Mouse (Mus musculus) kidney, postnatal 0 days (tissue): Measurements from ENCODE around the gene Fgfr2. TPM values are rescaled to one million over a fixed set of nuclear protein-coding genes. Genes with fewer than 3 reads are reported as not detected.

Source experiments
- ATAC-seq: fragments of 200-750 bp; cut with Nextera tagmentation; replicated peaks from 2 replicates; pipeline ENCODE4 v1.8.0; 2017; ENCODE audit warnings: low read depth, moderate number of reproducible peaks, moderate TSS enrichment, moderate library complexity; ENCODE audit not compliant: low FRiP score
- DNase-seq: peaks from one replicate; pipeline ENCODE4 v3.0.0-alpha.2; 2016; ENCODE audit warnings: low spot score
- H3K27ac ChIP-seq: fragments of 300-500 bp; sonication (generic); 2 replicates; pipeline ENCODE4 v1.5.1; 2014; ENCODE audit warnings: mild to moderate bottlenecking
- H3K27me3 ChIP-seq: fragments of 300-500 bp; sonication (generic); 2 replicates; pipeline ENCODE4 v1.6.1; 2014; ENCODE audit warnings: low read length, mixed read lengths; ENCODE audit not compliant: insufficient read depth
- H3K36me3 ChIP-seq: fragments of 300-500 bp; sonication (generic); 2 replicates; pipeline ENCODE4 v1.6.1; 2014; ENCODE audit warnings: low read length, mixed read lengths; ENCODE audit not compliant: insufficient read depth
- H3K4me1 ChIP-seq: fragments of 300-500 bp; sonication (generic); replicated peaks from 2 replicates; pipeline ENCODE4 v1.6.1; 2014; ENCODE audit warnings: antibody characterized with exemption, low read length, mixed read lengths; ENCODE audit not compliant: insufficient read depth
- H3K4me2 ChIP-seq: fragments of 300-500 bp; sonication (generic); 2 replicates; pipeline ENCODE4 v1.6.1; 2014; ENCODE audit warnings: mild to moderate bottlenecking, low read length, moderate library complexity, mixed read lengths
- H3K4me3 ChIP-seq: fragments of 300-500 bp; sonication (generic); replicated peaks from 2 replicates; pipeline ENCODE4 v1.5.1; 2014; ENCODE audit warnings: low read depth, low read length
- H3K9ac ChIP-seq: fragments of 300-500 bp; sonication (generic); 2 replicates; pipeline ENCODE4 v1.6.1; 2014; ENCODE audit warnings: low read depth, low read length
- H3K9me3 ChIP-seq: fragments of 300-500 bp; sonication (generic); replicated peaks from 2 replicates; pipeline ENCODE4 v1.6.1; 2016; ENCODE audit warnings: low read length, inconsistent platforms, mixed read lengths
- CTCF ChIP-seq: IDR thresholded peaks from 2 replicates; pipeline ENCODE4 v1.5.1; 2016; ENCODE audit warnings: antibody characterized with exemption, low read depth, mild to moderate bottlenecking, moderate library complexity
- WGBS: fragments of 180-500 bp; shearing (Covaris S2); extraction: QIAGEN DNeasy Blood & Tissue Kit; methylation state at CpG from one replicate; pipeline ENCODE4 v1.1.7; 2014; 5-methylcytosine and 5-hydroxymethylcytosine counted together
- polyA plus RNA-seq: library from polyadenylated mRNA; unstranded; fragments of >200 nt; fragmentation: Nextera tagmentation; extraction: Ambion mirVana; gene quantifications from 2 replicates; pipeline ENCODE4 v1.2.1, GENCODE M21; 2015

Fgfr2 gene
- polyA plus RNA-seq, 1 experiment from 2014 or later = 79.8 TPM

DNA sequence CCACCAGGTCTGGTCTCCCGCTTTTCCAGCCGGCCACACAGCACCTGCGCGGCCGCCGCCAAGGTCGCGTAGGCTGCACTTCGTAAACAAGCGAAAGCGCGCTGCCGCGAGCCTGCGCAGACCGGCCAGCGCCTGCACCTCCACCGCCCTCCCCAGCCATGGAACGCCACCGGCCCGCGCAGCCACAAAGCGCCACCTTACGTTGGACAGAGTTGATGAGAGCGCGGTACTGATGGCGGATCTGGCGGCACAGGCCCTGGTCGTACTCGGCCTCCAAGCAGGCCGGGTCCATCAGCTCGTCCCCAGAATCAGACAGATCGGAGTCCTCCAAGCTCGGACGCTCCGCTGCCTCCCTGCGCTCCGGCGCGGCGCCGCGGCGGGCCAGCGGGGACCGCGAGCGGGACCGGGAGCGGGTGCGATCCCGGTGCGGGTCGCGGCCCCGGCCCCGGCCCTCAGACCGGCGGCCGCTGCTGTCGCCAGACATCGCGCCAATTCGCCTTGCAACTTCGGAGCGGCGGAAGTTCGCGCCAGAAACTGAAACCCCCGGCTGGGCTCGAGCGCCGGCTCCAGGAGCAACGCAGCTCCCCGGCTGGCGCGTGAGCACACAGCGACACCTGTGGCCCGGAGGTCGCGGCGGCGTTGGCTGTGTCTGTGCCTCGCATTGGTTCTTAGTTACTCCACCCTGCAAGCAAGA is 2576.2 kb downstream of the Fgfr2 start:
- peak; percentile 93 for ATAC-seq
- under 1% methylated on average over 84 of the region's 84 CpGs for WGBS

DNA sequence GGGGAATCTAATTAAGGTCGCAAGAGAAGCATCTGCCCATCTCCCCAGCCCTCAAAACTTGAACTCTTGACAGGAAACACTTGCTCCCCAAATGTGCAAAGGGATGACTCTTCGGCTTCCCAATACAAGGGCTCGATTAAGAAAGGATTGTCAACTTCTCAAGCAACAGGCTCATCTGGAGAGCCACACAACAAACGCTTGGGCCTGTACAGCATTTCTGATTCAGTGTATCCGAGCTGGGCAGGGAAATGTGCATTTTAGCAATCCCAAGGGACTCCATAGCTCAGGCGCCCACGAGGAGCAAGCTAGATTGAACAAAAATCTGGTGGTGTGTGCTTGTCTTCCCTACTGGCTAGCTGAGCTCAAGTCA is 2576.7 kb downstream of the Fgfr2 start:
- ATAC-seq = no peak

More for the DNA sequence above, 2576.2 kb downstream of the Fgfr2 start:
- Histone ChIP-seq H3K9me3 (no peaks in the 10 kb centered on the region), H3K27me3 (no peaks in the 10 kb centered on the region), H3K4me3 (peak overlapping the region; percentile 96), H3K36me3 (peaks cover 9% of the 10 kb centered on the region; the same call in 1 of the 2 replicates), H3K4me1 (no peaks in the 10 kb centered on the region), H3K27ac (peak overlapping the region; percentile 100), H3K4me2 (peak overlapping the region; percentile 82), H3K9ac (peak overlapping the region; percentile 97)
- peak; percentile 94 for DNase-seq
- TF ChIP-seq CTCF = peak; percentile 88

GRCm38 (mm10) chr7:130545893-130546292 is 2577.3 kb downstream of the Fgfr2 start:
- 29% methylated on average over 3 of the region's 3 CpGs for WGBS
- no peak for DNase-seq
- Histone ChIP-seq H3K27ac (peak overlapping the region; percentile 100), H3K9ac (peak overlapping the region; percentile 97; the same call in 1 of the 2 replicates), H3K9me3 (no peaks in the 10 kb centered on the region), H3K36me3 (peaks cover 16% of the 10 kb centered on the region; the same call in 1 of the 2 replicates), H3K4me2 (peak overlapping the region; percentile 82), H3K4me3 (peak overlapping the region; percentile 96), H3K4me1 (no peaks in the 10 kb centered on the region), H3K27me3 (no peaks in the 10 kb centered on the region)
- TF ChIP-seq CTCF = no peak
- ATAC-seq = no peak

More for the DNA sequence above, 2576.7 kb downstream of the Fgfr2 start:
- Histone ChIP-seq H3K36me3 (peaks cover 14% of the 10 kb centered on the region; the same call in 1 of the 2 replicates), H3K4me1 (no peaks in the 10 kb centered on the region), H3K9ac (peak overlapping the region; percentile 97), H3K4me3 (peak overlapping the region; percentile 96), H3K4me2 (peak overlapping the region; percentile 82), H3K27ac (peak overlapping the region; percentile 100), H3K9me3 (no peaks in the 10 kb centered on the region), H3K27me3 (no peaks in the 10 kb centered on the region)
- no peak for TF ChIP-seq CTCF
- under 1% methylated on average over 7 of the region's 7 CpGs for WGBS
- no peak for DNase-seq

GRCm38 (mm10) chr7:130545401-130545800 is 2577.7 kb downstream of the Fgfr2 start:
- TF ChIP-seq CTCF = no peak
- no peak for ATAC-seq
- H3K4me1 ChIP-seq = no peaks in the 10 kb centered on the region
- H3K4me3 ChIP-seq = peak overlapping the region; percentile 96; the same call in 1 of the 2 replicates
- no peak for DNase-seq
- 0 out of 2 replicates have a peak overlapping the region, but pooled peaks have one; percentile 100 for H3K27ac ChIP-seq
- H3K36me3 ChIP-seq = peaks cover 16% of the 10 kb centered on the region; the same call in 1 of the 2 replicates
- no peaks in the 10 kb centered on the region for H3K9me3 ChIP-seq
- peak overlapping the region; percentile 82 for H3K4me2 ChIP-seq
- H3K27me3 ChIP-seq = no peaks in the 10 kb centered on the region
- 91% methylated on average over 5 of the region's 5 CpGs for WGBS
- no peak overlapping the region for H3K9ac ChIP-seq

- ATAC-seq (no peak), DNase-seq (no peak)
- Histone ChIP-seq H3K27me3 (no peaks in the 10 kb centered on the region), H3K36me3 (peaks cover 35% of the 10 kb centered on the region; the same call in 1 of the 2 replicates), H3K4me2 (no peak overlapping the region), H3K27ac (no peak overlapping the region), H3K4me1 (no peaks in the 10 kb centered on the region), H3K4me3 (no peak overlapping the region), H3K9ac (no peak overlapping the region), H3K9me3 (no peaks in the 10 kb centered on the region)
- TF ChIP-seq CTCF = no peak
- 91% methylated on average over 4 of the region's 4 CpGs for WGBS
These were observed 2580.0 kb downstream of the Fgfr2 start for GRCm38 (mm10) chr7:130543181-130543580.

DNA sequence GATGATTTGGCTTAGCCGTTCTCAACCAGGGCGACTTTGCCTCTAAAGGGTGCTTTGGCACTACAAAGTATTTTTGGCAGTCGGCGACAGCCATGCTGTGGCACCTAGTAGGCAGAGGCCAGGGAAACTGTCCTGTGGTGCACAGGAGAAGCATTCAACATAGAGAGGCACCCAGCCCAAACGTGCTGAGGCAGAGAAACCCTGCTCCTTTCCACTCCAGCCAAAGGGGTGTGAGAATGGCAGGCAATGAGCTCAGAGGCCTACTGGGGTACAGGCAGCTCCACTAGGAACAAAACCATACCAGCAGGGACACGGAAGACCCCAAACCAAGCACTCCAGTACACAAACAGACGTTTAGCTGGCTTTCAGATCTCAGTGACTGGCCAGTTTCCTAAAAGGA is 2583.0 kb downstream of the Fgfr2 start:
- no peaks in the 10 kb centered on the region for H3K27me3 ChIP-seq
- WGBS = 92% methylated on average over 7 of the region's 7 CpGs
- no peak overlapping the region for H3K9ac ChIP-seq

More for the DNA sequence above, 2583.0 kb downstream of the Fgfr2 start:
- Histone ChIP-seq H3K4me1 (no peaks in the 10 kb centered on the region), H3K9me3 (no peaks in the 10 kb centered on the region), H3K4me3 (no peak overlapping the region), H3K36me3 (peaks cover 61% of the 10 kb centered on the region), H3K27ac (no peak overlapping the region), H3K4me2 (no peak overlapping the region)
- no peak for ATAC-seq
- no peak for TF ChIP-seq CTCF
- DNase-seq = no peak
